Mouse (Mus musculus) hindbrain, postnatal 0 days (tissue): Measurements from ENCODE around the gene Dlgap1. TPM values are rescaled to one million over a fixed set of nuclear protein-coding genes. Genes with fewer than 3 reads are reported as not detected.

ENCODE experiments used
- ATAC-seq: fragments of 200-750 bp; cut with Nextera tagmentation; 2 replicates; pipeline ENCODE4 v1.8.0; 2017; ENCODE audit warnings: mild to moderate bottlenecking, moderate TSS enrichment, moderate library complexity
- DNase-seq: peaks from one replicate; pipeline ENCODE4 v3.0.0-alpha.2; 2015; ENCODE audit warnings: low spot score
- H3K27ac ChIP-seq: fragments of 300-500 bp; sonication (generic); 2 replicates; pipeline ENCODE4 v1.5.1; 2014; ENCODE audit warnings: mild to moderate bottlenecking
- H3K27me3 ChIP-seq: fragments of 300-500 bp; sonication (generic); 2 replicates; pipeline ENCODE4 v1.6.1; 2014; ENCODE audit warnings: low read length, mixed read lengths; ENCODE audit not compliant: insufficient read depth
- H3K36me3 ChIP-seq: fragments of 300-500 bp; sonication (generic); 2 replicates; pipeline ENCODE4 v1.6.1; 2014; ENCODE audit warnings: low read length, mixed read lengths; ENCODE audit not compliant: insufficient read depth
- H3K4me1 ChIP-seq: fragments of 300-500 bp; sonication (generic); 2 replicates; pipeline ENCODE4 v1.6.1; 2014; ENCODE audit warnings: antibody characterized with exemption, low read length, mixed read lengths; ENCODE audit not compliant: insufficient read depth
- H3K4me2 ChIP-seq: fragments of 300-500 bp; sonication (generic); 2 replicates; pipeline ENCODE4 v1.6.1; 2014; ENCODE audit warnings: low read depth, mild to moderate bottlenecking, low read length, moderate library complexity, mixed read lengths
- H3K4me3 ChIP-seq: fragments of 300-500 bp; sonication (generic); 2 replicates; pipeline ENCODE4 v1.5.1; 2014; ENCODE audit warnings: low read length
- H3K9ac ChIP-seq: fragments of 300-500 bp; sonication (generic); replicated peaks from 2 replicates; pipeline ENCODE4 v1.6.1; 2014; ENCODE audit warnings: mild to moderate bottlenecking, low read length, moderate library complexity, mixed read lengths
- H3K9me3 ChIP-seq: fragments of 300-500 bp; sonication (generic); 2 replicates; pipeline ENCODE4 v1.6.1; 2016; ENCODE audit warnings: low read length, mixed read lengths
- CTCF ChIP-seq: IDR thresholded peaks from 2 replicates; pipeline ENCODE4 v1.5.1; 2016; ENCODE audit warnings: antibody characterized with exemption, control low read depth, low read depth
- WGBS: fragments of 180-500 bp; shearing (Covaris S2); extraction: QIAGEN DNeasy Blood & Tissue Kit; methylation state at CpG from one replicate; pipeline ENCODE4 v1.1.7; 2014; 5-methylcytosine and 5-hydroxymethylcytosine counted together
- polyA plus RNA-seq: library from polyadenylated mRNA; unstranded; fragments of >200 nt; fragmentation: Nextera tagmentation; extraction: Ambion mirVana; gene quantifications from 2 replicates; pipeline ENCODE4 v1.2.1, GENCODE M21; 2015
- total RNA-seq: library from RNA; depleted of rRNA; stranded (reverse); fragments of >200 nt; gene quantifications from 2 replicates; pipeline ENCODE4 v1.2.3, GENCODE M21; 2014

Dlgap1 gene
- total and polyA plus RNA-seq, 2 experiments from 2014 or later = 33.8 to 117 TPM

DNA sequence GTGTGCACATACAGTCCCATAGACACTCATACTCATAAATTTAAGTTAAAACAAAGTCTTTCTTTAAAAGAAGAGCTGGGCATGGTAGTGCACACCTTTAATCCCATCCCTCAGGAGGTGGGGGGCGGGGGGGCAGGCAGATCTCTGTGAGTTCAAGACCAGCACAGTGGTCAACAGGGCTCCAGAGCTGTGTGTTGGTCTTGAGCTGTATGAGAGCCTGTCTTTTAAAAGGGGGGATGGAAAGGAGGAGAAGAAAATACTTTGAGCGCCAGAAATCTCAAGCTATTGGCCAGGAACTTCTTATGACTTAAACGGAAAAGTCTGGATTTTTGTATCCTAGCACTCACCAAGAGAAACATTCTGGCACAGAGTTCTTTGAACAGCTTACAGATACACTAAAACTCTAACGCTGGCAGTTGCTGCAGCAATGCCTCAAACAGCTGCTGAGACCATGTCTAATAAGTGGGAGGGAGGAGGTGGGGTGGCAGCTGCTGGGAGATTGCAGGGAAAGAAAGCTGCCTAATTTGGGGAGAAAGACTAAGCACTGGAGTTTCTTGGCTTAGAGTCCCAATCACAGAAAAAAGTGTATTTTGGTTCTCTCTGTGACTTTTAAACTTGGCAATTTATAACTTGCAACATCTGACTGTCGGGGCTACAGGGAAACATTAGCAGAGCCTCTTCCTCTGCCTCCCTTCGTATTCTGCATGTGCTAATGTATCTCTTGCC is 660.9 kb downstream of the Dlgap1 start:
- Histone ChIP-seq H3K4me2 (no peak overlapping the region), H3K9me3 (no peaks in the 10 kb centered on the region), H3K9ac (no peak overlapping the region), H3K4me1 (peaks cover 5% of the 10 kb centered on the region; the same call in 1 of the 2 replicates), H3K27ac (0 out of 2 replicates have a peak overlapping the region, but pooled peaks have one; percentile 32), H3K27me3 (no peaks in the 10 kb centered on the region), H3K4me3 (no peak overlapping the region), H3K36me3 (no peaks in the 10 kb centered on the region)
- 37% methylated on average over 6 of the region's 6 CpGs for WGBS
- TF ChIP-seq CTCF = no peak
- no peak for ATAC-seq
- DNase-seq = peak; percentile 65

DNA sequence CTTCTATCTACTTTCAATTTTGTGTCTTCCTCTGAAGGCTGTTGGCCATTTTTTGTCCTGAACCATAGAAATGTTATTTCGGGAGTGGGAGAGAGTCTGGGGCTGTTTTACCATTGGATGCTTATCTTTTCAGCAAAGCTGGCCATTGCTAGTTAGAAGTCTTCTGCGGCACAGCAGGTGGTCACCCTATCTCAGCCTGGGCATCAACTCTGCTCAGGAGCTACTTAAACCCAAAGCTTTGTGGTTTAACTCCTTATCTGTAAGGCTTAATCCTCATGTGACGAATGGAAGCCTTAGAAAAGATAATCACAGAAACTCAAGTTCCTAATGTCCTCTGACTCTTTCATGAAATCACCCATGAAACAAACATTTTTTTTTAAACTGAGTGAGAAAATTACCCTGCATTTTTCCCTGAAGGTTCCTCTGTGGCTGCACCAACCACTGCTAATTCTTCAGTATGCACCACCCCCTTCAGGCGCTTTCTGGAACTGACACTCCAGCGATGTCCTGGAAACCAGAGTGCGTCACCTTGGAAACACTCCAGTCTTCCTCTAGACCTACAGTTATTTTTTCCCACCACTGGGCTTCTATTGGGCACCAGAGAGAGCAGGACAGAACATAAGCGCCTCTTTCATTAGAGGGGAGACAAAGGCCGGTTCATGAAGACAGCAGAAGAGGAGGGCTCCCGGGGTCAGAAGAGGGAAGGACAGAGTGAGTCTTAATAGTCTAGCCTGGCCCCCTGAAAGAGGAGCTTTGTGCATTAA is 664.5 kb downstream of the Dlgap1 start:
- WGBS = 15% methylated on average over 9 of the region's 9 CpGs
- Histone ChIP-seq H3K36me3 (no peaks in the 10 kb centered on the region), H3K27me3 (no peaks in the 10 kb centered on the region), H3K4me3 (no peak overlapping the region), H3K4me1 (peaks cover 5% of the 10 kb centered on the region; the same call in 1 of the 2 replicates), H3K27ac (peak overlapping the region; percentile 60), H3K4me2 (no peak overlapping the region), H3K9me3 (no peaks in the 10 kb centered on the region), H3K9ac (no peak overlapping the region)
- ATAC-seq = peak; percentile 97
- peak; percentile 90 for TF ChIP-seq CTCF
- DNase-seq = peak; percentile 97

GRCm38 (mm10) chr17:70643211-70643610 is 674.3 kb downstream of the Dlgap1 start:
- 93% methylated on average over 1 of the region's 1 CpGs for WGBS
- Histone ChIP-seq H3K36me3 (no peaks in the 10 kb centered on the region), H3K27ac (no peak overlapping the region), H3K4me1 (no peaks in the 10 kb centered on the region), H3K4me2 (no peak overlapping the region), H3K4me3 (no peak overlapping the region), H3K27me3 (no peaks in the 10 kb centered on the region), H3K9ac (no peak overlapping the region), H3K9me3 (no peaks in the 10 kb centered on the region)
- peak; percentile 19; the same call in 1 of the 2 replicates for TF ChIP-seq CTCF
- no peak for ATAC-seq
- no peak for DNase-seq

DNA sequence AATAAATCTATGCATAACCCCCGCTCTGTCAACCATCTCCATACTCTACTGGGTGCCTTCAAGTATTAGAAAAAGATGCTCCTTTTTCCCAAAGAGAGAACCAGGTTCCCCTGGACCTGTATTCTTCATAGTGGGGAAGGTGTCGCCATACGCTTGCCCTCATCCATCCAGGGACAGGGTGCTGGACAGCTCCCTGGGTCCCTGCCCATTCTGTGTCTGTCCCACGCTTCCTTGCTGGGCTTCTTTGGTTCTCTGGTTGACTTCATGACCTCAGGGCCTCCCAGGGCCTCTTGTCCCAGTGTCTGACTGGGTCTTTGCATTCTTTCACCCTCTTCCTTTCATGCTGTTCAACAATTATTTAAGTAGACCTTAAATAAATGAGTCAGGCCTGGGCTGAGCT is 677.8 kb downstream of the Dlgap1 start:
- TF ChIP-seq CTCF = no peak
- WGBS = 55% methylated on average over 4 of the region's 4 CpGs
- H3K27ac ChIP-seq = no peak overlapping the region
- no peak for ATAC-seq
- H3K36me3 ChIP-seq = no peaks in the 10 kb centered on the region
- no peak overlapping the region for H3K4me3 ChIP-seq
- H3K27me3 ChIP-seq = no peaks in the 10 kb centered on the region
- no peaks in the 10 kb centered on the region for H3K4me1 ChIP-seq
- DNase-seq = no peak
- no peak overlapping the region for H3K4me2 ChIP-seq
- H3K9me3 ChIP-seq = 0 out of 2 replicates have a peak, but pooled peaks cover 3% of the 10 kb centered on the region
- no peak overlapping the region for H3K9ac ChIP-seq

- no peak for ATAC-seq
- H3K4me2 ChIP-seq = no peak overlapping the region
- WGBS = 88% methylated on average over 3 of the region's 3 CpGs
Measured at GRCm38 (mm10) chr17:70661382-70661781, 692.5 kb downstream of the Dlgap1 start.

DNA sequence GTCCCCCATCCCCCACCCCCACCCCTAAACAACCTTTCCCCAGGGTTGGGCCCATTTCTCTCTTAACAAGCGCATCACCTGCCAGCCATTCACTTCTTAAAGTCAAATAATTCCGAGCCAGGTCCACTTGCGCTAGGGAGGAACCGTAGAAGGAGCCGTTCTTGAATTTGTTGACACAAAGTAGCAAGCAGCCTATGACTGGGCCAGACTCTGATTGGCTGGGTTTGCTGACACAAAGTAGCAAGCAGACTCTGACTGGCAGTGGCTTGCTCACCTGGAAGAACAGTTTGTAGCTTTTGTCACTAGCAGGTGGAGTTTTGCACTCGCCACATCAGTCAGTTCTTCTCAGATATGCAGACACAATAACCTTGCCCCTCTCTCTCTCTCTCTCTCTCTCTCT is 695.1 kb downstream of the Dlgap1 start:
- Histone ChIP-seq H3K9me3 (no peaks in the 10 kb centered on the region), H3K9ac (no peak overlapping the region), H3K27me3 (no peaks in the 10 kb centered on the region), H3K4me3 (no peak overlapping the region), H3K4me2 (no peak overlapping the region), H3K27ac (no peak overlapping the region), H3K36me3 (no peaks in the 10 kb centered on the region), H3K4me1 (no peaks in the 10 kb centered on the region)
- WGBS = 84% methylated on average over 6 of the region's 6 CpGs
- DNase-seq (no peak), ATAC-seq (no peak)
- TF ChIP-seq CTCF = no peak

More at GRCm38 (mm10) chr17:70661382-70661781, 692.5 kb downstream of the Dlgap1 start:
- no peaks in the 10 kb centered on the region for H3K4me1 ChIP-seq
- H3K27me3 ChIP-seq = no peaks in the 10 kb centered on the region
- H3K9me3 ChIP-seq = no peaks in the 10 kb centered on the region
- DNase-seq = no peak
- H3K27ac ChIP-seq = no peak overlapping the region
- H3K4me3 ChIP-seq = no peak overlapping the region
- no peaks in the 10 kb centered on the region for H3K36me3 ChIP-seq
- H3K9ac ChIP-seq = no peak overlapping the region
- no peak for TF ChIP-seq CTCF
